ENCODE assay signal across 8 mouse cellular contexts in genomic region chr11:84523841-84524510, GRCm38 (mm10). TPM values are rescaled to one million over a fixed set of nuclear protein-coding genes. Genes with fewer than 3 reads are reported as not detected.
DNase-seq lines count a peak whose midpoint lies in the region; ATAC-seq and TF ChIP-seq lines count a peak whose summit lies in the region.

No protein-coding gene starts in this region.

- H3K4me2 ChIP-seq in lung, postnatal 0 days (replicated peaks; ENCODE audit: low read depth, low read length) = peak overlapping the region; percentile 69; the same call in 1 of the 2 replicates

- no peak for TF ChIP-seq POLR2A in kidney, adult 2 months (IDR thresholded peaks at IDR 0.05; ENCODE audit: low read depth, low read length)

- no peak overlapping the region for H3K9ac ChIP-seq in lung, postnatal 0 days (replicated peaks; ENCODE audit: low read depth)

- DNase-seq in lung, postnatal 0 days (ENCODE audit: low spot score) = no peak
- DNase-seq in lung, adult 18-20 months = no peak
- DNase-seq in forebrain, embryonic 10.5 days (ENCODE audit: extremely low spot score, low spot score) = peak; percentile 60
- DNase-seq in kidney, adult 2 months = peak; percentile 60
- peak; percentile 20 for DNase-seq in naive thymus-derived CD4-positive, alpha-beta T cell, adult 2 months (ENCODE audit: low read depth)
- DNase-seq in right cerebral cortex, postnatal 14 days = no peak
- DNase-seq in frontal cortex, postnatal 10 days (ENCODE audit: low spot score in 2 of 2) = no peak
- DNase-seq in thymus, postnatal 14 days = no peak

- peaks cover 29% of the 10 kb centered on the region; the same call in 1 of the 2 replicates for H3K4me1 ChIP-seq in lung, postnatal 0 days (ENCODE audit: insufficient read depth, low read depth, low read length)
- peaks cover 61% of the 10 kb centered on the region for H3K4me1 ChIP-seq in forebrain, embryonic 10.5 days
- no peaks in the 10 kb centered on the region; the same call in 1 of the 2 replicates for H3K4me1 ChIP-seq in kidney, adult 2 months (ENCODE audit: control insufficient read depth, insufficient read depth, low read length)

- TF ChIP-seq CTCF in lung, postnatal 0 days (IDR thresholded peaks at IDR 0.05) = no peak
- no peak for TF ChIP-seq CTCF in kidney, adult 2 months (conservative IDR thresholded peaks at IDR 0.05; ENCODE audit: insufficient read depth, insufficient read length, low read depth, low read length)

- no peak for TF ChIP-seq EP300 in lung, postnatal 0 days (IDR thresholded peaks at IDR 0.05)

- no peak overlapping the region for H3K27ac ChIP-seq in lung, postnatal 0 days (ENCODE audit: low read length)
- H3K27ac ChIP-seq in forebrain, embryonic 10.5 days = no peak overlapping the region
- peak overlapping the region; percentile 93 for H3K27ac ChIP-seq in kidney, adult 2 months (ENCODE audit: insufficient read depth, low read depth, low read length)

- no peaks in the 10 kb centered on the region for H3K9me3 ChIP-seq in lung, postnatal 0 days (ENCODE audit: low read length)
- H3K9me3 ChIP-seq in forebrain, embryonic 10.5 days = 0 out of 2 replicates have a peak, but pooled peaks cover 3% of the 10 kb centered on the region

- peak overlapping the region; percentile 36 for H3K4me3 ChIP-seq in lung, postnatal 0 days (ENCODE audit: low read depth, low read length)
- peak overlapping the region; percentile 61 for H3K4me3 ChIP-seq in forebrain, embryonic 10.5 days
- peak overlapping the region; percentile 93 for H3K4me3 ChIP-seq in kidney, adult 2 months (ENCODE audit: insufficient read depth, low read depth, low read length)

- H3K27me3 ChIP-seq in lung, postnatal 0 days (replicated peaks; ENCODE audit: insufficient read depth, low read length) = peaks cover 97% of the 10 kb centered on the region
- peaks cover 100% of the 10 kb centered on the region for H3K27me3 ChIP-seq in forebrain, embryonic 10.5 days (ENCODE audit: poor library complexity, severe bottlenecking)
- H3K27me3 ChIP-seq in kidney, adult 2 months (replicated peaks; ENCODE audit: control insufficient read depth, insufficient read depth, low read length) = 0 out of 2 replicates have a peak, but pooled peaks cover 2% of the 10 kb centered on the region

- WGBS in lung, postnatal 0 days = 1% methylated on average over 35 of the region's 35 CpGs
- WGBS in forebrain, embryonic 10.5 days = under 1% methylated on average over 35 of the region's 35 CpGs
- 3% methylated on average over 35 of the region's 35 CpGs for WGBS in kidney, adult 2 months

- no peak for ATAC-seq in lung, postnatal 0 days

- H3K36me3 ChIP-seq in lung, postnatal 0 days (ENCODE audit: insufficient read depth, low read length) = no peaks in the 10 kb centered on the region
- no peaks in the 10 kb centered on the region for H3K36me3 ChIP-seq in forebrain, embryonic 10.5 days (replicated peaks)
- H3K36me3 ChIP-seq in kidney, adult 2 months (ENCODE audit: control insufficient read depth, insufficient read depth, low read length) = peaks cover 2% of the 10 kb centered on the region; the same call in 1 of the 2 replicates

RNA-seq across cellular contexts. Expression of gene Lhx1, which starts 1.4 kb away (rescaled TPM):
- polyA plus RNA-seq in lung, postnatal 0 days (2015; fragmentation: Nextera tagmentation; extraction: Ambion mirVana) = 0.26 TPM in 2 replicates
- 1.3 and 2.6 TPM in 2 replicates for polyA plus RNA-seq in forebrain, embryonic 10.5 days (2016; fragmentation: Nextera tagmentation; extraction: Ambion mirVana)
- polyA plus RNA-seq in kidney, adult 2 months (2012; rRNA removed) = 12.8 and 16.7 TPM in 2 replicates

RNA-seq across cellular contexts. Expression of gene Aatf, which starts 10.7 kb away (rescaled TPM):
- 19.4 and 20.9 TPM in 2 replicates for polyA plus RNA-seq in lung, postnatal 0 days (2015; fragmentation: Nextera tagmentation; extraction: Ambion mirVana)
- 63.2 and 64.7 TPM in 2 replicates for polyA plus RNA-seq in forebrain, embryonic 10.5 days (2016; fragmentation: Nextera tagmentation; extraction: Ambion mirVana)
- polyA plus RNA-seq in kidney, adult 2 months (2012; rRNA removed) = 6.5 and 12.7 TPM in 2 replicates

Comparison
In these comparisons a context has a peak if more than half of its experiments do, and no peak if none do; other contexts are left out.
1. DNase-seq: peak in forebrain, embryonic 10.5 days (single experiment), kidney, adult 2 months (single experiment) and naive thymus-derived CD4-positive, alpha-beta T cell, adult 2 months (single experiment); none in lung, postnatal 0 days (single experiment), lung, adult 18-20 months (0 of 2), right cerebral cortex, postnatal 14 days (single experiment), frontal cortex, postnatal 10 days (0 of 2) and thymus, postnatal 14 days (single experiment).
2. H3K4me3 ChIP-seq: peak in every context shown above with its lines; median percentile 93 in kidney, adult 2 months; 61 in forebrain, embryonic 10.5 days; 36 in lung, postnatal 0 days.